Mouse (Mus musculus): ENCODE data around the gene Mypn. TPM values are rescaled to one million over a fixed set of nuclear protein-coding genes. Genes with fewer than 3 reads are reported as not detected.

Mypn gene
- total RNA-seq, 2 experiments from 2014 or later, result 1.9 to 5.7 TPM

DNA sequence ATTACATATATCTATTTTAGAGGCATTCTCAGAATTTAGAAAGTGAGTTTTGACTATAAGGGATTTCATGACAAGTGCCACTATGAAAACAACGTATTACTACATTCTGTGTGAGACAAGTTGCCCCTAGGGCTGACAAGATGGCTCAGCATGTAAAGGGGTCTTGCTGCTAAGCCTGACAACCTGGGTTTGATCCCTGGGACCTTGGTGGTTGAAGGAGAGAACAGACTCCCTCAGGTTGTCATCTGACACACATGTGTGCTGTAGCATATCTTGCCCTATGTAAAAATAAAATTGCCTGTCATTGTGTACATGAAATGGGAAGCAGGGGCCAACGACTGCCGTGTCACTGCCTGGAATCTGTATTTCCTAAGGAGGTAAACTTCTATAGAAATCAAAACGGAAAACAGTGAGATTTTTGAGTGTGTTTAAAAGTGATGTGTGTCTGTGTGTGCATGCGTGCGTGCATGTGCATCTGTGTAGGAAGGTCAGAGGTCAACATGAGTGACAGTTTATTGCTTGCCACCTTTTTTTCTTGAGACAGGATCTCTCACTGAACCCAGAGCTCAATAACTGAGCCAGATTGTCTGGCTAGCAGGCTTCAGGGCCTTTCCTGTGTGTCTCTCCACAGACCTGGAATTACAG is 89.9 kb downstream of the Mypn start:
- DNase-seq (ENCODE audit: low spot score in 2 of 2), result no peak

DNA sequence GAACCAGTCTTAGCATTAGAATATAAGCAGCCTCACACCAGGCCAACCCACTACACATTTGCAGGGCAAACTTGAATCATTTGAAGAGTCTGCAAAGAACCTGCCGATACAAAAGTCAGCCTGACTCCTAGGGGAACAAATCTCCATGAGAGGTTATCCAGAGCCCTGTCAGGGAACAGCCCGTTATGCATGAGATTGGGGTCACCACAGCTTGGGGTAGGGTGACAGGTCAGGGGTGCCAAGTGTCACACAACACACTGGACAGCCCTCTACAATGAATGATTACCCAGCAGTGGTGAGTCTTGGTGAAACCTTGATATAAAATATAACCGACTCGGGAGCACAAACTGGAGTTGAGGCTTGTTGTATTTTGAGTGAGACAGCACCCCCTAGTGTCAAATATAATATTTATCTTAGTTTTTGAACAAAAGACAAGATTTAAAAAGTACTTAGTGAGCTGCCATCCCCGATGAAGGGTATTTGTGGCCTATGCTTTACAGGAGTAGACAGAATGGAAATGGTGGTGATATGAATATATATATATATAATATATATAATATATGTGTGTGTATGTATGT is 90.6 kb downstream of the Mypn start:
- DNase-seq (ENCODE audit: low spot score in 2 of 2), result no peak

DNA sequence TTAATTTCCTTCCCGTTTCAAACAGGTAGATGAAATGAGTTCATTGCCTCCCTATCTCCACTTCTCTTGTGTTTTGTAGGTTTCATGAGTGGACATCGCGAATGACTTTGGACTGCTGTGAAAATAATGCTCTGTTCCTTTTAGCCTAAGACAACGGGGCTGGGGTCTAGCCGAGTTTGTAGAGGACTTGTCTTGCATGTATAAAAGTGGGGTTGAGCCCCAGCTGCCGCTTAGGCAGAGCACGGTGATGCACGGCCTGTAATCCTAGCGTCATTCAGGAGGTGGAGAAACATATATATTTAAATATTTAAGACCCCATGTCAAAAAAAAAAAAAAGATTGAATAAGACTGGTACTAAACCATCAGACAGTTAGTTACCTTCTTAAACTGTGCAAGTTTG is 103.1 kb downstream of the Mypn start:
- DNase-seq (ENCODE audit: low spot score in 2 of 2), result no peak

DNA sequence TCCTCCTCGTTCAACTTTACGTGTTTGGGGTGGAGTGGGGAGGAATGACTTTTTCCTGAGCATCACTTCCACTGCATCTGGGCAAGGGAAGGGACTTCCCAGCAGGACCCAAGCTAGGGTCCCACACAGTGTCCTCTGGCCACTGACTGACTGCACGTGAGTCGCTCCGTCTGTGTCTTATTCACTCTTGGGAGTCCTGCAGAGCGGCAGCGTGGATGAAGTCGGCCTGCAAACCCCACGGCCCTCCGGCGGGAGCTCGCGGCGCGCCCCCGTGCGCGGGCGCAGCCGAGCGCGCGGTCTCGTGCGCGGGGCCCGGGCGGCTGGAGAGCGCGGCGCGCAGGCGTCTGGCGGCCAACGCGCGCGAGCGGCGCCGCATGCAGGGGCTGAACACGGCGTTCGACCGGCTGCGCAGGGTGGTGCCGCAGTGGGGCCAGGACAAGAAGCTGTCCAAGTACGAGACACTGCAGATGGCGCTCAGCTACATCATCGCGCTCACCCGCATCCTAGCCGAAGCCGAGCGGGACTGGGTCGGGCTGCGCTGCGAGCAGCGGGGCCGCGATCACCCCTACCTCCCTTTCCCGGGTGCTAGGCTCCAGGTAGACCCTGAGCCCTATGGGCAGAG is 103.7 kb downstream of the Mypn start:
- DNase-seq (ENCODE audit: low spot score in 2 of 2), result peak in 1 of 2 experiments; percentile 13

DNA sequence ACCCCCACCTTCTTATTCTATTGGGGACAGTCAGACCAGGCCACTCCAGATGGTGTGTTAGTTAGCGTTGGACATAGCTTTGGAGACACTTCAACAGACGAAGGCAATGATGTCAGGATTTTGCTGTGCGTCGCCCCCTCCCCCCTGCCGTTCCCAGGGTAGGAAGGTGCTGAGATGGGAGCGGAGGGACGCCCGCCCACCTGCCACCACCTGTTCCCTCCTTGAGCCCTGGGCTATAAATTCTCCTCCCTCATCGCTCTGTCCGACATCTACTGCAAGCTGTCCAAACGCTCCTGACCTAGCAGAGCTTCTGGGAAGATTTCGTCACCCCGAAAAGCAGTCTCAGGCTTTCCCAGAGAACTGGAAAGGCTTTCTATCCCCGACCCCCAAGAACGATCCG is 104.2 kb downstream of the Mypn start, which contains the start of gene Atoh7:
Gene Atoh7 (plus strand): TSS at position 131 of the 400 bp plus-strand sequence.
- no peak for DNase-seq (ENCODE audit: low spot score in 2 of 2)

DNA sequence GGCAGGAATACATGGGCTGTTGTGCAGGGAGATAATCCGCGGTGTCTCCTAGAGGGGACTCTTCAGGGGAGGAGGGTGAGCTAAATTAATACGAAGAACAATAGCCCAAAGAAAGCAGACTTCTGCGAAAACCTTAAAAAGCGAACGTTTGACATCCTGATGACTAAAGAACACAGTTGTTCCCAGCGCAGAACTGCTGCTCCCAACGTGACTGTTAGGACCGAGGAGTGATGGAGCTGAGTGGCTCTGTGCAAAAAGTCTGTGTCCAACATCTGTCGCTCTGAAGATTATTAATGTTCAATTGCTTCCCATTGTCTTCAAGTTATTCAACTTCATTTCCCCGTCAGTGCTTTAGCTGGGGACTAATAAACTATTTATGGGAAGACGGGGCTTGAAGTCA is 105.6 kb downstream of the Mypn start:
- DNase-seq (ENCODE audit: low spot score in 2 of 2), result no peak

DNA sequence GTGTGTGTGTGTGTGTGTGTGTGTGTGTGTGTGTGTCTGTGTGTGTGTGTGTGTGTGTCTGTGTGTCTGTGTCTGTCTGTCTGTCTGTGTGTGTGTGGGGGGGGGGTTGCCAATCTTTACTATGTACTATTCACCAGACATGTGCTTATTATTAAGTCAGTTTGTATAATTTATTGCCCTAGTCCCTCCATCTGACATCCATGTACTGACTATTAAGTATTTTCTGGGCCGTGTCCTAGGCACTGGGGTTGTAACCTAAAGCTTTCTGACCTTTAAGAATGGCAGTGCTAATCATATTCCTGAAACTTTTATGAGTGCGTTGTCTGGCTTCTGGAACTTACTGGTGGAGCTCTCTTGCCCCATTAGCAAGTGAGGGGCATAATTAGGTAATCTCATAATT is 107.0 kb downstream of the Mypn start:
- DNase-seq (ENCODE audit: low spot score in 2 of 2), result no peak

DNA sequence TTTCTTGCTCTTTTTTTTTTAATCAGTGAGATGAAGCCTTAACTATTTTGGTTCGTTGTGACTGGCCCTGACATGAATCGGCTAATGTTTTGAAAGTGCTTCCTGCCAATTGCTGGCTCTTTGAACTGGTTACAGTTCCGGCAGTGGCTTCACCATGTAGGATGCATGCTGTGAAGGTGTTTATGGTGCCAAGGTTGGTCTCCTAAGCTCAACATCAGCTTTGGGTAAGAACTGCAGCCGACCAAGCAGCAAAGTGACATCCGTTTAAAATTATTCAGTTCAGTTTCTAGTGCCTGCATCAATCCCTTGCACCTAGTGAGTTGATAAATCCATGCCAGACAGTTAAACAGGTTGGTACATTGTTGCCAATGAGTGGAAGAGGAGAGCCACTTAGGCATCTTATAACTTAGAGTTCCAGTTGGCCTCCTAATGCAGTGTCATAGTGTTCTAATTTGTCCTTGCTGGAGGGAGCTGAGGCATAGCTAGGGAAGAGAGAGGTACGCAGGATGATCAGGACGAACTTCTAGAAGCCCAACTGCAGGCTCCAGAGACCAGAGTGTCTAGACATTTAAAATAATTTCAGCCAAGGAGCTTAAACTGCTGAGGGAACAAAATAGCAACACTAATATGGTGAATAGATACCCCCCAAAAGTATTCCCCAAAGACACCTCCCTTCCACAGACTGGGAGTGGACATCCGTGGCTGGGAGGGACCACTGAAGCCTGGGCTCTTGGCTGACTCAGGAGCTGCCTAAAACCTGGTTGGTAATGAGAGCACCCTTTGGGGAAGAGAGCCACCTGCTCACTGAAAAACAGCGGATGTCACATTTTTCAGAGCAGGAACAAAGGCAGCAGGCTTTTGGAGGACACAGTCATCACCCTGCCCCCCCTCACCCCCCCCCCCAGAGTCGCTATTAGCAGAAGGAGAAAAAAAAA is 110.9 kb downstream of the Mypn start:
- DNase-seq (ENCODE audit: low spot score in 2 of 2), result no peak

DNA sequence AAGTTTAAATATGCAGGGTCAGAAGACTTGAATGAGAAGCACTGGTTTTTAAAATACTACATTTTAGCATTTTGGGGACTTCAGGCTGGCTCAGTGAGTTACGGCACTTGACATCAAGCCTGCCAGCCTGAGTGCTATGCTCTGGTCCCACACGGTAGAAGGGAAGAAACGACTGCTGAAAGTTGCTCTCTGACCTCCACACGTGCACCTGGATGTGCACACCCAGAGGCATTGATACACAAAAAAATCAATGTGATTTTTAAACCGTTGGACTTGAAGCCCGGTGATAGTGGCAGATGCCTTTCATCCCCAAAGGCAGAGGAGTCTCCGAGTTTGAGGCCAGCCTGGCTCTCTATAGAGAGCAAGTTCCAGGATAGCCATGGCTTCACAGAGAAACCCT is 111.8 kb downstream of the Mypn start:
- DNase-seq (ENCODE audit: low spot score in 2 of 2), result no peak

DNA sequence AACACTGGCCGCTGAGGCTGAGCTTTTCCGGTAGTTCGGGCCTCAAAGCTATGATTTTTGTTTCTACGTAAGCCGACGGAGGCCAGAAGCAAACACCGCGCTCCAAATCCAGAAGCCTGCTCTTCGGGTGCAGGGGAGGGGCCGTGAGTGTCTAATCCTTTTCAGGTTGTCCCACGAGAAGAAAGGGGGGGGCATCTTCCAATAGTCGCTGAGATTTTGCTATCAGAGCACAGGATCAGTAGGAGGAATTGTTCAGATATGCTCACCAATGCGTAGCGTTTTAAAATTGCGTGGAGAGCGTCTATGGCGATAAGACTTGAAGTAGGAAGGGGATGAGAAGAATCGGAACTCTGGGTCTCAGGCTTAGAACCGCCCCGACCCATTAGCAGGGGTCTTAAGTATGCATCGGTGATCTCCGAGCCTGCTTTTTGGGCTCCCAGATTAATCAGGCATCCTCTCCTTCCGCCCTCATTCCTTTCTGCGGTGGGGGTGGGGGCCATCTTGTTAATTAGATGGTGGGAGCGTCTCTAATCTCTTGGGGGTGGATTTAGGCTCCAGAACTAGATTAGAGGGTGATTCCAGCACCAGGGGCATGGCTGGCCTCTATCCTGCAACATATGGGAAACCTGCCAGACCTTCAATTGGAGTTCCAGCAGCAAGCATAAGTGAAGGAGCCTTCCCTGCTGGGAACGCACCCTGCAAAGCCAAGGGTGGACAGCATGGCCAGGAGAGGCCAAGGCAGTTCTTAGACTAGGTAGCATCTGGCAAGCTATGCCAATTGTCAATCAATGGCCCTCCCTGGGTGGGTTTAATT is 113.8 kb downstream of the Mypn start:
- DNase-seq (ENCODE audit: low spot score in 2 of 2), result no peak

DNA sequence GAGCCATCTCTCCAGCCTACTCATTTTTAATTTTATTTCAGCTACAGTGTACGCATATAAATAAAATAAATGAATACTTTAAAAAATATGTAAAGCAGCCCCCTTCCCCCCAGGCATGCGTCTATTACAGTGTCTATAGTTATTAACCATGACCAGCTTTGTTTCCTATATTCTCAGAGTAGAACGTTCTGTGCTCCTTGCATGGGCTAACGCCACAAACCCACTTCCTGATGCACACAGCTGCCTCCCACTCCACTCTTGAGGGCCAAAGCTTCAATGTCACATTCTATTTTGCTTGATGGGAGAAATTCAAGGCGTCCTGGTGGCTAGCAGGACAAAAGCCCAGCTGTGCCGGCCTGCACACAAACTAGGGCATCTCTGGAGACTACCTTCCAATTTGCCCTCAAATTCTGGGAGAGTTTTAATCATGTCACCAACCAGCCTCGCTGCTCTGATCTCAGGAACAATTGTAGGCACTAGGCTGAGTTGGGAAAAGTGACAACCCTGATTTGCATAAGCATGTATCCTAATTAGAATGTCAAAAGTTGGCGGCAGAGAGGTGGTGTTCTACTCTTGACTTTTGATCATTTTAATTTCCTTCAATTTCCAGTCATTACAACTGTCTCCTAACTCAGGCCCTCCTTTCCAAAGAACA is 114.5 kb downstream of the Mypn start:
- DNase-seq (ENCODE audit: low spot score in 2 of 2), result no peak

DNA sequence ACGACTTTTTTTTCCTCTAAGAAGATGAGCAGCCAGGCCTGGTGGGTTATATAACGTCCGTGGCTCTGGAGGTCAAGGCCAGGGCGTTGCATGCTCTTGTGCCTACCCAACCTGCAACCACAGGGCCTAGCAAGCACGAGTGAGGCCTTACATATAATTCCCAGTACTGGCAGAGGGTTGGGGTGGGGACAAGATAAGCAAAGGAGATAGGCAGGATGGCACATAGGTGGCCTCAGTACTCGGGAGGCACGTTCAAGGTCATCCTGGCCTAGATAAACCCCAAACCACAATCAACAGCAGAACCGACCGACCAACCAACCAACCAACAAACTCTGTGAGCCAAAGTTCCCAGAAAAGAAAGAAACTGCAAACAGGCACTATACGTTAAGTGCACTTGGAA is 117.4 kb downstream of the Mypn start:
- no peak for DNase-seq (ENCODE audit: low spot score in 2 of 2)

DNA sequence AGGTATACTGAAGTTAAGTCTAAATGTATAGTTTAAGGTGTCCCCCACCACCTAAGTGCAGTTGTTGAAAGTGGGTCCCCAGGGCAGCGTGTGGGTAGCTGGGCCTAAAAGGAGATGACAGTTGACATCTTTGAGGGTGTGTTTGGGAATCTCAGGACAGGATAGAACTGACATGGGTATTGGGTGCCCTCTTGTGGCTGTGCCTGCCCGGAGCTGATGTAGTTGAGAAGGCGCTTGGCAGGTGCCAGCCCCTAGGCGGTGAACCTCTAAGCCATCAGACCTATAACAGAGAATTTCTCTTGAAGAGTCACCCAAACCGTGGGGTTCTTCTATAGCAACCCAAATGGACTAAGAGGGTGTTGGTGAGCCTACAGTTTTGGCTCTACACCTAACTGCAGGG is 137.8 kb downstream of the Mypn start:
- peak; percentile 56 to 60 for DNase-seq (ENCODE audit: low spot score in 2 of 2)

Other genes with a start within 250 kb of the Mypn start
- gene Rufy2, start 223.7 kb downstream of the Mypn start, total RNA-seq (2021), result 10 to 100 TPM; 26.0 to 32.5 TPM
- 10 to 100 TPM; 64.9 to 75.4 TPM for gene Hnrnph3, start 179.7 kb downstream of the Mypn start, total RNA-seq (2021)
- gene Pbld2, start 179.6 kb downstream of the Mypn start, total RNA-seq (2021), result 1 to 10 TPM; 4.9 to 8.0 TPM
- 1 to 10 TPM; 5.7 to 7.1 TPM for gene Pbld1, start 143.8 kb downstream of the Mypn start, total RNA-seq (2021)
- not detected for gene Atoh7, start 104.3 kb downstream of the Mypn start, total RNA-seq (2021)
- 10 to 100 TPM; 92.3 to 93.1 TPM for gene Herc4, start 39.9 kb upstream of the Mypn start, total RNA-seq (2021)
- gene Sirt1, start 177.8 kb upstream of the Mypn start, total RNA-seq (2021), result 10 to 100 TPM; 20.4 to 23.6 TPM
- 10 to 100 TPM; 24.9 to 29.0 TPM for gene Dnajc12, start 178.5 kb upstream of the Mypn start, total RNA-seq (2021)
- not detected for gene Gm7075, start 217.8 kb upstream of the Mypn start, total RNA-seq (2021)
- 1 to 10 TPM; 4.0 to 4.4 TPM for gene Ctnna3, start 226.1 kb upstream of the Mypn start, total RNA-seq (2021)